Mouse (Mus musculus) bone marrow, adult 2 months (tissue): ENCODE results near the gene AC141477.1. TPM values are rescaled to one million over a fixed set of nuclear protein-coding genes. Genes with fewer than 3 reads are reported as not detected.

ENCODE experiments used
- H3K27ac ChIP-seq: fragments of 200-500 bp; 2 replicates; pipeline ENCODE4 v1.5.1; 2012; ENCODE audit warnings: low read depth, mild to moderate bottlenecking, control low read depth, inconsistent platforms, low read length; ENCODE audit not compliant: control insufficient read depth, poor library complexity, insufficient read depth
- H3K4me1 ChIP-seq: fragments of 200-500 bp; 2 replicates; pipeline ENCODE4 v1.6.1; 2011; ENCODE audit warnings: low read length; ENCODE audit not compliant: control insufficient read depth, insufficient read depth
- H3K4me3 ChIP-seq: fragments of 200-500 bp; replicated peaks from 2 replicates; pipeline ENCODE3; 2011; ENCODE audit warnings: mild to moderate bottlenecking, low read depth, low read length, control low read depth; ENCODE audit not compliant: control insufficient read depth
- CTCF ChIP-seq: fragments of 200-500 bp; IDR thresholded peaks from 2 replicates; pipeline ENCODE4 v1.5.1; 2011; ENCODE audit warnings: low read length, control low read depth; ENCODE audit not compliant: control insufficient read depth, insufficient read depth
- POLR2A ChIP-seq: fragments of 200-500 bp; IDR thresholded peaks from 2 replicates; pipeline ENCODE4 v1.6.1; 2011; ENCODE audit warnings: low read depth, mild to moderate bottlenecking, control low read depth, low read length, borderline replicate concordance; ENCODE audit not compliant: control insufficient read depth
- WGBS: fragments of 180-500 bp; shearing (Covaris S2); methylation state at CpG from one replicate; pipeline ENCODE4 v1.1.7; 2018; 5-methylcytosine and 5-hydroxymethylcytosine counted together
- polyA plus RNA-seq: library from polyadenylated mRNA; stranded (reverse); fragments of >200 nt; gene quantifications from 2 replicates; pipeline ENCODE4 v1.2.4, GENCODE M21; 2011; ENCODE audit warnings: low replicate concordance; ENCODE audit not compliant: missing spikeins, insufficient read depth, insufficient read length

Gene AC141477.1
- polyA plus RNA-seq, 1 experiment: 35.4 TPM

DNA sequence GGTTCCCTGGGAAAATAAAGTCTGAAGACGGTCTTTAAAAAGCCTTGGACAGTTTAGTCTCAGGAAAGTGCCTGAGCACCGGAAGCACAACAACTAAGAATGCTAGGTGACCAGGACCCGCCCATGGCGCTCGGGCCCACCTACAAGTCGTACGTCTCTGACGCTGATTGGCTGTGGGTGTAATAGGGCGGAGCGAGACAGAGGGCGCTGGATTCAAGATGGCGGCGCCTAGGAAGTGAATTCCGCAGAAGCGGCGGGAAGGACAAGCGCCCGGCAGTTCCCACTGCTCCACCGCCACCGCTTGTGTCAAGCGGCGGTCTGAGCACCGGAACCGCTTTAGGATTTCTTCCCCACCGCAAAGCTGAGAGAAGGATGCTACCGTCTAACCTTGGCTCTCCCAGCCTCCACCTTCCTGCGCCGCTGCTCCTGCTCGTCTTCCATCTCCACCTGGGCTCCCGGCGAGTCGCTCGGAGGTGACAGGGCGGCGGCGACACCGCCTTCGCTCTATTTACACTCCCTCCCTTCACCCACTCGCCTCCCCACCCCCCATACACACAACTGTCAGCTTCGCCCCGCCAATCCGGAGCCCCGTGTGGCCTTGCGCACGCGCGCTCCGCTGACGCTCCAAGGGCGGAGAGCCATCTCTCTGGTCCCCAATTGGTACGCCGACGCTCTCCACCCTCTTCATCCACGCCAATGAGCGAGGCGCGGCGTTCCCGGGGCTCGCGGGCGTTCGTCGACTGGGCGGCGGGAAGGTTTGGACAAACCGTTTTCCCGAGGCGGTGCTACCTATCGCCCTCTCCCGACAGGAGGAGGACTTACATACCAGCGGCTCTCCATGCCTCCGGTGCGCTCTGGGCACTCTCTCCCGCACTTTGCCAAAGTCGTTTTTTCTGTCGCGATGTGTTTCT, 2.2 kb upstream of the AC141477.1 start, which contains the start of gene Pcnt:
Gene Pcnt (minus strand): TSS at position 609 of the 911 bp plus-strand sequence.
- Histone ChIP-seq H3K4me1 (peaks cover 3% of the 10 kb centered on the region), H3K27ac (peak within 1 kb of the TSS; percentile 95), H3K4me3 (peak within 1 kb of the TSS; percentile 89)
- WGBS: 1% methylated on average over 78 of the region's 78 CpGs
- TF ChIP-seq POLR2A (peak; percentile 47; the same call in 1 of the 2 replicates), CTCF (peak; percentile 69)

DNA sequence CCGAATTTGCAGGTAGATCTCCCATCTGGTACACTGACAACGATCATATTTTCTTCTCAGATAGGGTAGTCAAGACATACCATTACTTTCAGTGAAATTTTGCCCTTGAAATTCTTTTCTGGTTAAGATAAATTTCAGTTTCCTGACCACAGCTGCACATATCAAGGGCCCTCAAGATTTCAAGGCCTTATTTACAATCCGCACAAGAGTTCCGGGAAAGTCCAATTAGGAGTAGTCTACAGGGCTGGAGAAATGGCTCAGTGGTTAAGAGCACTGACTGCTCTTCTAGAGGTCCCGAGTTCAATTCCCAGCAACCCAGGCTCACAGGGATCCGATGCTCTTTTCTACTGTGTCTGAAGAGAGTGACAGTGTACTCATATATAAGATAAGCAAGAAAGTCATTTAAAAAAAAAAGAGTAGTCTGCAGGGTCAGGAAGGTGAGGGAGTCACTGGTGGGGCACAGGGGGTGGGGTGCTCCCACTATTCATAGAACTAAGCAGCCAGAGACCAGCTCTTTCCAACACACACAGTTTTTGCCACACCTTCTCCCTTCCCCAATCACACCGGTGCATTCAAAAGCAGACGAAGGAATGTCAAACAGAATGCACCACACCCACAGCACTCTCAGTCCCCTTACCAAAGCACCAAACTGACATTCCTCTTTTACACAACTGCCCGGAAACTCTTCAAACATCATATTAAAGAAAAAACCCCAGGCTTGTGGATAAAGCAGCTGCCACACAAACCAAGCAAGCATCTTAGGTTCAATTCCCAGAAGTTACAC, 945 bp downstream of the AC141477.1 start:
- no peak for TF ChIP-seq POLR2A
- TF ChIP-seq CTCF: no peak
- no peak overlapping the region for H3K27ac ChIP-seq
- no peak overlapping the region for H3K4me3 ChIP-seq
- WGBS: 93% methylated on average over 9 of the region's 9 CpGs
- H3K4me1 ChIP-seq: peaks cover 2% of the 10 kb centered on the region; the same call in 1 of the 2 replicates

DNA sequence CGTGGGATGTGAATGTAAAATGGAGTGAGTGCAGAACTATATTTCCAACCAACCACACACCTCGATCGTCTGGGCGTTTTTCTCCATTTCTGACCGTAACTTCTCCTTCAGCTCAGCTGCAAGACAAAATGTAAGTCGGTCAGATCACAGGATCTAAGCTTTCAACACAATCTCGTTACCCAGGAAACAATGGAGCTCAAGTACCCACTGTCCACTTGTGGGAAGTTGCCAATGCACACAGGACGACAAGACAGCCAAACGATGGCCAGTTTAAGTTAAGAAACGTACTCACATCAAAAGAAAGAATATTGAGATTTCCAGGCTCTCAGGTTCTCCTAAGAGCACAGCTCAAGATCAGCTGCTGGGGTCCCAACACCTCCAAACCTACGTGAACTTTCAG, 6.3 kb downstream of the AC141477.1 start:
- 89% methylated on average over 11 of the region's 11 CpGs for WGBS
- TF ChIP-seq CTCF (no peak), POLR2A (no peak)
- no peak overlapping the region for H3K27ac ChIP-seq
- no peaks in the 10 kb centered on the region for H3K4me1 ChIP-seq
- H3K4me3 ChIP-seq: no peak overlapping the region

DNA sequence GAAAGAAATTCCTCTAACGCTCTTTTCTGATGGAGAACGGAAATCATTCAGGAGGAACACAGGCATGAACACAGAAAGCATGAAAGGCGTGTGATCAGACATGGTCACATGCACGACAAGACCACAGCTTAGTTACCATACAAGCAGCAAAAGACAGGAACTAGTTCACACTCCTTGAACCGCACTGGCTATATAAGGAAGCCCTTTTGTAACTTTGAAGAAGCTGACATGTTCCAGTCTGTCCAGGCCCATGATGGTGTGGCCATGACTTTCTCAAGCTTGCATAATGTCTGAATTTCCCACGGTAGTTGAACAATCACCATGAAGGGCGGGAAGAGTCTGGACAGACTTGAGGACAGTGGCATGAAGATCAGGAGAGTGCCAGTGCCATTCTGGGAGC, 14.6 kb downstream of the AC141477.1 start:
- no peak for TF ChIP-seq POLR2A
- no peak for TF ChIP-seq CTCF
- no peak overlapping the region for H3K4me3 ChIP-seq
- WGBS: 63% methylated on average over 7 of the region's 7 CpGs
- H3K27ac ChIP-seq: no peak overlapping the region
- H3K4me1 ChIP-seq: no peaks in the 10 kb centered on the region; the same call in none of the 2 replicates

DNA sequence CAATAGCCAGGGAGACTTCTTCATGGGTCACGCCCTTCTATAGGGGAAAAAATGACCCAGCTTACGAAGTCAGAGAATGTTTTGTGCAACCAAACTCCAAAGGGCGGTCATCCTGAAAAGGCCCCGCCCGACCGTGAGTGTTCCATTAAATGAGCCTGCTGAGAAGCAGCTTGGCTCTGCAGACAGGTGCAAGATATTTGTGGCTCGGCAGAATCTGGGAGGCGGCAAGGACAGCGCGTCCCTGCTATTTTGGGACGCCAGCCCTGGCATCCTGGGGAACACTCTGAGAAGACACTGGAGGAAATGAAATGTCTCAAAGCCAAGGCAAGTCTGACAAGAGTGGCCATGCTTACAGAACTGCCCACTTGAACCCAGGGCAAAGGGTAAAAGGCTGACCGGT, 23.4 kb downstream of the AC141477.1 start:
- no peak for TF ChIP-seq POLR2A
- TF ChIP-seq CTCF: no peak
- 92% methylated on average over 12 of the region's 12 CpGs for WGBS
- H3K27ac ChIP-seq: no peak overlapping the region
- H3K4me1 ChIP-seq: no peaks in the 10 kb centered on the region
- no peak overlapping the region for H3K4me3 ChIP-seq

DNA sequence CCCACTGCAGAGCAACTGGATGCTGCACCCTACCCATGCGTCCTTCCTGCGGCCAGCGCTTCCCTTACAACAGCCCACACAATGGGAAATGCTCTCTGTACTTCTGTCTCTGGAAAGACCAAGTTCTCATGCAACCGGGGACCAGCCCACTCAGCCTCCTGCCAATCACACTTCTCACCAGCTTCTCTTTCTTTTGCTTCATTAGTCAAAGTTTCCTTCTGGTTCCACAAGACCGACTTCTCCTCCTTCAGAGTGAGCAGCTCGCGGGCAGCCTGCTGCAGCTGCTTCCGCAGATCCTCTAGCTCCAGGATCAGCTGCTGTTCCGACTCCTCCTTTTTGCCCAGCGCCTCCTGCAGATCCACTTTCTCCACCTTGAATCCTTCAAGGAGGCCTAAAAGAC, 31.7 kb downstream of the AC141477.1 start:
- Histone ChIP-seq H3K27ac (no peak overlapping the region), H3K4me1 (no peaks in the 10 kb centered on the region), H3K4me3 (no peak overlapping the region)
- WGBS: 90% methylated on average over 10 of the region's 10 CpGs
- TF ChIP-seq CTCF: no peak
- no peak for TF ChIP-seq POLR2A

DNA sequence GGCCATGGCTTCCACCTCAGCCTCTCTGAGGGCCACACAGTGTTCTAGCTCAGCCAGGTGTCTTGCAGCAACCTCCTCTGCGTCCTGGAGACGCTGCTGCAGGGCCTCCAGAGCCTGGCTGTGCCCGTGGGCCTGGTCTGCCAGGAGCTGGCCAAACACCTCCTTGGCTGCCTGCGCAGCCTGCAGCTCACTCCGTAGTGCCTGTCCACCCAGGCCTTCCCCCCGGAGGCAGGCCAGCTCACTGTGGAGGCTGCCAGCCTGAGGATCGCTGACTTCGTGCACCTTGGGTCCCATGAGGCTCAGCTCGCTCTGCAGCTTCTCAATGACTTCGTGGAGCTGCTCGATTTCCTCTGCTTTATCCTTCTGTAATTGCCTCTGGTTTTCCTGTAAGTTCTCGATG, 47.6 kb downstream of the AC141477.1 start:
- no peaks in the 10 kb centered on the region for H3K4me1 ChIP-seq
- TF ChIP-seq CTCF (no peak), POLR2A (no peak; the same call in 1 of the 2 replicates)
- WGBS: 95% methylated on average over 12 of the region's 12 CpGs
- no peak overlapping the region for H3K4me3 ChIP-seq
- H3K27ac ChIP-seq: no peak overlapping the region

DNA sequence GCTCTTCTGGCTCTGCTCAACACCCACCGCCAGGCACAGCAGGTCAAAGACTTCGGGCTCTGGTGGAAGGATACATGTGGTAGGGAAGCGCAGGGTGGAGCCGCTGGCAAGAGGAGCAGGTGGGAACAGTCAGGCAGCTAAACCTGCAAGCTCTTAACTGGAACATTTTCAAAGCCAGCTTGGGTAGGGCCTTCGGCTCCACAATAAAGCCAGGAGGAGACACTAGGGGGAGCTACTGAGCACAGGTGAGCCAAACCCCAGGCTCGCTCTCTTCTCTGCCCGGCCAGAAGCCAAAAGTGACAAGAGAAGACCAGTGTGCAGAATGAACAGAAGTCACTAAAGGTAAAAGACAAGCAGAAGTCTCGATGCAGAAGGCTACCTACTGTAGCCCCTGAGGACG, 48.5 kb downstream of the AC141477.1 start:
- Histone ChIP-seq H3K4me1 (no peaks in the 10 kb centered on the region), H3K4me3 (no peak overlapping the region), H3K27ac (no peak overlapping the region)
- TF ChIP-seq CTCF (peak; percentile 64), POLR2A (no peak)
- WGBS: 94% methylated on average over 9 of the region's 9 CpGs
